Mouse (Mus musculus): ENCODE measurements around the gene Gm884.

- TF ChIP-seq CTCF (conservative IDR thresholded peaks at IDR 0.05; ENCODE audit: insufficient read depth, insufficient read length, low read depth, low read length) = no peak
- no peak for TF ChIP-seq POLR2A (IDR thresholded peaks at IDR 0.05; ENCODE audit: low read depth, low read length)
These were observed 37.2 kb upstream of the Gm884 start for GRCm38 (mm10) chr11:103658189-103658588.
